ENCODE assay signal across 8 mouse cellular contexts in genomic region chr7:79371321-79371879, GRCm38 (mm10). TPM values are rescaled to one million over a fixed set of nuclear protein-coding genes. Genes with fewer than 3 reads are reported as not detected.
DNase-seq lines count a peak whose midpoint lies in the region; ATAC-seq and TF ChIP-seq lines count a peak whose summit lies in the region.

No protein-coding gene starts in this region.

- no peak overlapping the region for H3K4me2 ChIP-seq in kidney, postnatal 0 days (ENCODE audit: low read length)
- H3K4me2 ChIP-seq in lung, embryonic 14.5 days = no peak overlapping the region

- H3K79me3 ChIP-seq in C2C12 (ENCODE audit: low read depth) = no peaks in the 10 kb centered on the region

- DNase-seq in embryo, embryonic 10 days (ENCODE audit: low spot score) = peak; percentile 93
- peak; percentile 91 for DNase-seq in heart, embryonic 10.5 days (ENCODE audit: low spot score)
- DNase-seq in kidney, postnatal 0 days (ENCODE audit: low spot score) = peak; percentile 81
- peak; percentile 87 for DNase-seq in lung, embryonic 14.5 days
- peak; percentile 67 for DNase-seq in ovary, postnatal 36 days (ENCODE audit: low spot score)
- DNase-seq in thymus, postnatal 14 days = peak; percentile 90

- H3K4me3 ChIP-seq in C2C12 (ENCODE audit: insufficient read depth, poor library complexity, severe bottlenecking) = no peak overlapping the region
- H3K4me3 ChIP-seq in heart, embryonic 10.5 days = no peak overlapping the region
- H3K4me3 ChIP-seq in kidney, postnatal 0 days (replicated peaks; ENCODE audit: low read depth, low read length) = no peak overlapping the region
- no peak overlapping the region for H3K4me3 ChIP-seq in lung, embryonic 14.5 days (ENCODE audit: low read depth, low read length)

- H3K27ac ChIP-seq in heart, embryonic 10.5 days = no peak overlapping the region
- H3K27ac ChIP-seq in kidney, postnatal 0 days = no peak overlapping the region
- no peak overlapping the region for H3K27ac ChIP-seq in lung, embryonic 14.5 days (ENCODE audit: low read depth)

- TF ChIP-seq CTCF in C2C12 (IDR thresholded peaks at IDR 0.05; ENCODE audit: control insufficient read depth, insufficient read depth, insufficient read length) = peak; percentile 80
- TF ChIP-seq CTCF in kidney, postnatal 0 days (IDR thresholded peaks at IDR 0.05; ENCODE audit: low read depth) = peak; percentile 93
- TF ChIP-seq CTCF in lung, embryonic 14.5 days (IDR thresholded peaks at IDR 0.05; ENCODE audit: low read depth) = peak; percentile 97

- H3K27me3 ChIP-seq in C2C12 (ENCODE audit: control insufficient read depth, insufficient read depth, insufficient read length) = no peaks in the 10 kb centered on the region
- no peaks in the 10 kb centered on the region for H3K27me3 ChIP-seq in heart, embryonic 10.5 days (ENCODE audit: insufficient read depth, poor library complexity, severe bottlenecking)
- H3K27me3 ChIP-seq in kidney, postnatal 0 days (ENCODE audit: insufficient read depth, low read length) = no peaks in the 10 kb centered on the region
- no peaks in the 10 kb centered on the region for H3K27me3 ChIP-seq in lung, embryonic 14.5 days (ENCODE audit: insufficient read depth, low read length)

- 0 out of 2 replicates have a peak, but pooled peaks cover 4% of the 10 kb centered on the region for H3K4me1 ChIP-seq in heart, embryonic 10.5 days
- H3K4me1 ChIP-seq in kidney, postnatal 0 days (replicated peaks; ENCODE audit: insufficient read depth, low read length) = no peaks in the 10 kb centered on the region; the same call in 1 of the 2 replicates
- no peaks in the 10 kb centered on the region for H3K4me1 ChIP-seq in lung, embryonic 14.5 days (ENCODE audit: insufficient read depth)

- H3K79me2 ChIP-seq in C2C12 (ENCODE audit: control insufficient read depth, insufficient read depth) = no peaks in the 10 kb centered on the region

- ATAC-seq in activated CD4-positive, CD25-positive, alpha-beta regulatory T cell, adult 4 months = peak; percentile 72
- ATAC-seq in kidney, postnatal 0 days (replicated peaks; ENCODE audit: low FRiP score, low read depth) = peak; percentile 67; the same call in 1 of the 2 replicates
- peak; percentile 71; the same call in 1 of the 2 replicates for ATAC-seq in lung, embryonic 14.5 days (ENCODE audit: insufficient read depth)

- no peak overlapping the region for H3ac ChIP-seq in C2C12 (ENCODE audit: control insufficient read depth, insufficient read length, low read depth)

- 41% methylated on average over 10 of the region's 10 CpGs for WGBS in heart, embryonic 10.5 days
- WGBS in kidney, postnatal 0 days = 27% methylated on average over 10 of the region's 10 CpGs
- WGBS in lung, embryonic 14.5 days = 37% methylated on average over 10 of the region's 10 CpGs

- H3K9ac ChIP-seq in kidney, postnatal 0 days (ENCODE audit: low read depth, low read length) = no peak overlapping the region
- H3K9ac ChIP-seq in lung, embryonic 14.5 days = no peak overlapping the region

- H3K36me3 ChIP-seq in C2C12 (ENCODE audit: control insufficient read depth, insufficient read depth) = peaks cover 4% of the 10 kb centered on the region
- H3K36me3 ChIP-seq in heart, embryonic 10.5 days = no peaks in the 10 kb centered on the region
- H3K36me3 ChIP-seq in kidney, postnatal 0 days (ENCODE audit: insufficient read depth, low read length) = no peaks in the 10 kb centered on the region
- no peaks in the 10 kb centered on the region for H3K36me3 ChIP-seq in lung, embryonic 14.5 days (ENCODE audit: insufficient read depth)

- no peaks in the 10 kb centered on the region for H3K9me3 ChIP-seq in heart, embryonic 10.5 days
- no peaks in the 10 kb centered on the region for H3K9me3 ChIP-seq in kidney, postnatal 0 days (replicated peaks; ENCODE audit: low read length)
- no peaks in the 10 kb centered on the region for H3K9me3 ChIP-seq in lung, embryonic 14.5 days (ENCODE audit: low read depth, low read length)

TF ChIP-seq in C2C12, 6 proteins besides CTCF, POLR2A, EP300 and RAD21:
- no peak for TF ChIP-seq MYOD1 (IDR thresholded peaks at IDR 0.05; ENCODE audit: control insufficient read depth, insufficient read length, low read depth)
- no peak for TF ChIP-seq USF1 (IDR thresholded peaks at IDR 0.05; ENCODE audit: low read depth)
- no peak for TF ChIP-seq FOSL1 (IDR thresholded peaks at IDR 0.05; ENCODE audit: insufficient read depth, low read length, poor library complexity, severe bottlenecking)
- no peak for TF ChIP-seq MYOG (IDR thresholded peaks at IDR 0.05; ENCODE audit: control insufficient read depth, extremely low read depth, insufficient read length)
- no peak for TF ChIP-seq CEBPB (IDR thresholded peaks at IDR 0.05; ENCODE audit: low read depth)
- no peak for TF ChIP-seq MAX (IDR thresholded peaks at IDR 0.05)

RNA-seq across cellular contexts. Expression of gene Rlbp1, which starts 15.4 kb away (rescaled TPM):
- 0.04 TPM for polyA plus RNA-seq in C2C12 (2012; fragmentation: generic; extraction: Trizol)
- polyA plus RNA-seq in activated CD4-positive, CD25-positive, alpha-beta regulatory T cell, adult 4 months (2017; shearing (Covaris generic)) = under 1 TPM in 1 of 2 experiments, not detected in 1; 0.54 TPM
- polyA plus RNA-seq in heart, embryonic 10.5 days (2016; fragmentation: Nextera tagmentation; extraction: Ambion mirVana) = 0.10 and 0.31 TPM in 2 replicates
- 0.32 and 0.38 TPM in 2 replicates for polyA plus RNA-seq in kidney, postnatal 0 days (2015; fragmentation: Nextera tagmentation; extraction: Ambion mirVana)
- 0.26 and 0.54 TPM in 2 replicates for polyA plus RNA-seq in lung, embryonic 14.5 days (2014; fragmentation: Nextera tagmentation; extraction: Ambion mirVana)

RNA-seq across cellular contexts. Expression of gene Fanci, which starts 20.3 kb away (rescaled TPM):
- 4.3 TPM for polyA plus RNA-seq in C2C12 (2012; fragmentation: generic; extraction: Trizol)
- 1 to 10 TPM; 5.0 to 6.4 TPM for polyA plus RNA-seq in activated CD4-positive, CD25-positive, alpha-beta regulatory T cell, adult 4 months (2017; shearing (Covaris generic))
- polyA plus RNA-seq in heart, embryonic 10.5 days (2016; fragmentation: Nextera tagmentation; extraction: Ambion mirVana) = 15.8 and 16.1 TPM in 2 replicates
- 3.1 and 4.2 TPM in 2 replicates for polyA plus RNA-seq in kidney, postnatal 0 days (2015; fragmentation: Nextera tagmentation; extraction: Ambion mirVana)
- polyA plus RNA-seq in lung, embryonic 14.5 days (2014; fragmentation: Nextera tagmentation; extraction: Ambion mirVana) = 16.9 and 19.3 TPM in 2 replicates
